Mouse (Mus musculus) cerebellum, postnatal 25 days (tissue): ENCODE measurements around the gene Otog.

ENCODE experiments used
- DNase-seq, 2 experiments: peaks; one replicate each; pipeline ENCODE4 v3.0.0; 2021; ENCODE audit warnings: mixed read lengths in 2 of 2

Gene Otog

GRCm38 (mm10) chr7:46283681-46284080, 42.9 kb downstream of the Otog start:
- DNase-seq = no peak

GRCm38 (mm10) chr7:46285161-46285839, 44.5 kb downstream of the Otog start:
- DNase-seq = no peak

GRCm38 (mm10) chr7:46286391-46286790, 45.6 kb downstream of the Otog start:
- DNase-seq = no peak

- DNase-seq = no peak
Measured at GRCm38 (mm10) chr7:46287051-46287450, 46.3 kb downstream of the Otog start.

- DNase-seq = no peak
Measured at GRCm38 (mm10) chr7:46296330-46296729, 55.5 kb downstream of the Otog start.

GRCm38 (mm10) chr7:46301031-46301632, 60.3 kb downstream of the Otog start:
- no peak for DNase-seq

- DNase-seq = no peak
Measured at GRCm38 (mm10) chr7:46313486-46313885, 72.7 kb downstream of the Otog start.

GRCm38 (mm10) chr7:46314220-46315009, 73.6 kb downstream of the Otog start:
- no peak for DNase-seq

GRCm38 (mm10) chr7:46315692-46316091, 74.9 kb downstream of the Otog start:
- DNase-seq = peak; percentile 8 to 16

- no peak for DNase-seq
Measured at GRCm38 (mm10) chr7:46316948-46317347, 76.2 kb downstream of the Otog start.

GRCm38 (mm10) chr7:46321242-46321641, 80.5 kb downstream of the Otog start:
- no peak for DNase-seq

GRCm38 (mm10) chr7:46327896-46328295, 87.1 kb downstream of the Otog start:
- no peak for DNase-seq

- no peak for DNase-seq
Measured at GRCm38 (mm10) chr7:46337397-46337796, 96.6 kb downstream of the Otog start.

GRCm38 (mm10) chr7:46339818-46340217, 99.0 kb downstream of the Otog start:
- DNase-seq = peak in 1 of 2 experiments; percentile 13

- no peak for DNase-seq
Measured at GRCm38 (mm10) chr7:46340295-46340694, 99.5 kb downstream of the Otog start.

GRCm38 (mm10) chr7:46341471-46341870, 100.7 kb downstream of the Otog start:
- no peak for DNase-seq

GRCm38 (mm10) chr7:46347692-46348091, 106.9 kb downstream of the Otog start:
- DNase-seq = no peak

GRCm38 (mm10) chr7:46348813-46349212, 108.0 kb downstream of the Otog start:
- DNase-seq = no peak

- peak; percentile 32 to 33 for DNase-seq
Measured at GRCm38 (mm10) chr7:46350119-46350702, 109.4 kb downstream of the Otog start.

GRCm38 (mm10) chr7:46352748-46353147, 112.0 kb downstream of the Otog start:
- no peak for DNase-seq

GRCm38 (mm10) chr7:46353216-46353615, 112.4 kb downstream of the Otog start:
- no peak for DNase-seq

GRCm38 (mm10) chr7:46353875-46354274, 113.1 kb downstream of the Otog start:
- no peak for DNase-seq
